Mouse (Mus musculus): Measurements from ENCODE around the gene Acta1. TPM values are rescaled to one million over a fixed set of nuclear protein-coding genes. Genes with fewer than 3 reads are reported as not detected.
A peak's percentile ranks its signal among the peaks of the same experiment; 100 is the strongest.

Gene Acta1
- 1.5 TPM in 1 of 2 replicates, not detected in the other for total RNA-seq (2021)
- long read RNA-seq: 0 reads

DNA sequence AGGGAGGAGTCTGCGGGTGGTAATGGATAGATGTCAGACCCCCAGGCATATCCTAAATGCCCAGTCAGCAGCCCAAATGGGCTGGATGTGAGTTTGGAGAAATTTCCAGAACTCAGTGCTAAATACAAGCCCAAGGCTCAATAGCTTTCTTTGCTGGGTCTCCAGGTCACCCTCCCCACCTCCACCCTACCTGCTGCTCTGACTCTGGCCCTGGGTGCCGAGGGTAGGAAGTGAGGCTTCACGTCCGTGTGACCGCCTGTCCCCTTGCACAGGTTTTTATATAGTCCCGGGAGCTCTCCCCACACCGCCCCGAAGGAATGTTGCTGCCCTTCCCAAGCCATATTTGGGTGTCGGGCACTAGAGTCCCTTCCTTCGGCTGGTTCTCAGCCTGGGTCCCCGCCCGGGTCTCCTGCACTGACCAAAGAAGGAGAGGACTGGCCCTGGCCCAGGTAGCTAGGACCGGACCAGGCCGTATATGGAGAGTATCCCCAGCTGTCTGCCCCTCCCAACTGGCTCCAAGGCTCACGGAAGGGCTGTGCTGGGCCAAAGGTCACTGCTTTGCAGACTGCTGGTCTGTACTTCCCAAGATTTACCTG is at the start of gene Acta1:
Gene Acta1 (minus strand): TSS at position 250 of the 596 bp plus-strand sequence.
- DNase-seq: no peak

DNA sequence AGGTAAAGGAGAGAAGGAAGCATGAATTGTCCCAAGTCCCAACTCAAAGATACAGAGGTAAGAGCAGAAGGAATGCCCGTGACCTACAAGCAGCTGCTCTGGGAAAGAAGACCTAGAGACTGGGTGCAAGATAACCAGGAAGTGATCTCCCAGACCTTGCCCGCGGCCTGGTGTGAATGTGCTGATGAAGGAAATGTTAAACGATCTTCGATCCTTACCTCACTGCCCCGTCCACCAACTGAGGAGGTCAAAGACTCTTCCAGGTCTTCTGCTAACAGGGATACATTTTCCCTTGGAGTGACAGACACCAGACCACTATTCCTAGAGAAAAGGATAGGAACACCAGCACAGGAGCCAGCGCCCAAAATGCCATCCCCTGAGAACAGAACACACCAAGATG is 34.5 kb upstream of the Acta1 start:
- DNase-seq: no peak

- DNase-seq: no peak
Observed at GRCm38 (mm10) chr8:123925671-123926070, 31.1 kb upstream of the Acta1 start.

- DNase-seq: peak; percentile 66
Observed at GRCm38 (mm10) chr8:123924719-123925118, 30.2 kb upstream of the Acta1 start.

DNA sequence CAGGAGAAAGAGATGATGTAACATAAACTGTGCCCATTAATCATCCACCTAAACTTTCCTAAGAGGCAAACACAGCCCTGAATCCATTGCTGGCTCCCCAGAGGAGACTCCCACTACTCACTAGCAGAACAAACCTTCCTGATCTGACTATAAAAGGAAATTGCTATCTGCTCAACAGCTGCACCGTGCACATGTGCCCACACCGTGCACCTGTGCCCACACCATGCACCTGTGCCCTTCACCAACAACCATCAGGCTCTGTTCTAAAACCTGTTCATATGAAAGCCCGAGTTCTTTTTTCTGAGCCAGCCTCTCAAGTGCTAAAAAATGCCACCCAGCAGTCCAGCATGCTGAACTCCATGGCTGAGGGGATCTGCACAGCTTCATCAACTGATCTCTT is 20.1 kb upstream of the Acta1 start:
- no peak for DNase-seq

- no peak for DNase-seq
Observed at GRCm38 (mm10) chr8:123912265-123912664, 17.7 kb upstream of the Acta1 start.

GRCm38 (mm10) chr8:123907604-123908003 is 13.1 kb upstream of the Acta1 start:
- no peak for DNase-seq

- peak; percentile 35 for DNase-seq
Observed at GRCm38 (mm10) chr8:123902653-123903052, 8.1 kb upstream of the Acta1 start.

DNA sequence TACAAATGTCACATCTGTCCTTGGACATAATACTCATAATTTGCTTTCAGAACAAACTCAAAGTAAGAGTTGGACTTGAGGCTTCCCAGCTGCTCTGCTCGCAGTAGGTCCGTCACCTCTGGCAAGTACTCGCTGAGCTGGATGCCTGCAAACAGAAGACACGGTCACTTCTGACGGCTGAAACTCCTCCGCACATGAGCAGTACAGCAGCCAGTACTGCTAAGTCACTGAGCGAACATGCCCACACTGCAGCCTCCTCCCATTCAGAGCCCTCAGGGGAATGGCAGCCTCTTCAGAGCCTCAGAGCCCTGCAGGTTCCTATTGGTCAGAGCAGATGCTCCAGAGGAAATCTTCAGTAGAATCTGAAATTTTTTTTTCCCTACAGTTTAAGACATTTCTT is 4.8 kb upstream of the Acta1 start:
- no peak for DNase-seq

DNA sequence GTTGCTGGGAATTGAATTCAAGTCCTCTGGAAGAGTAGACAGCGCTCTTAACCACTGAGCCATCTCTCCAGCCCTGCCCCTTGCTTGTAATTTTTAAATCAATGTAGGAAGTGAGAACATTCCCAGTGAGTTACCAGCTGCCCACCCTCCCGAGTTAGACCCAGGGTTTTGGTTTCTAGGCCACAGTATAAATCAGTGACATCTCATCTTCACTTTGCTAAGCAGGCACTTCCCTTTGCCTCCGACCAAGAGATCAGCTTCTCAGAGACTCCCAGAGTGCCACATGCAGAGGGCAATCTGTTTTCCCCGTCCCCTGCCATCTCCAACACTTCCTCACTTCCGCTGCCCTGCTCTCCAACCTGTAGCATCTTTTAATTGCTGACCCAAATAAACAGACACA is 4.0 kb upstream of the Acta1 start:
- no peak for DNase-seq

- no peak for DNase-seq
Observed at GRCm38 (mm10) chr8:123896774-123897173, 2.2 kb upstream of the Acta1 start.

GRCm38 (mm10) chr8:123896366-123896761 is 1.8 kb upstream of the Acta1 start:
- DNase-seq: no peak

- DNase-seq: no peak
Observed at GRCm38 (mm10) chr8:123895680-123896365, 1.3 kb upstream of the Acta1 start.

- DNase-seq: no peak
Observed at GRCm38 (mm10) chr8:123895230-123895629, 679 bp upstream of the Acta1 start.

- DNase-seq: no peak
Observed at GRCm38 (mm10) chr8:123893413-123893812, 1.1 kb downstream of the Acta1 start.

DNA sequence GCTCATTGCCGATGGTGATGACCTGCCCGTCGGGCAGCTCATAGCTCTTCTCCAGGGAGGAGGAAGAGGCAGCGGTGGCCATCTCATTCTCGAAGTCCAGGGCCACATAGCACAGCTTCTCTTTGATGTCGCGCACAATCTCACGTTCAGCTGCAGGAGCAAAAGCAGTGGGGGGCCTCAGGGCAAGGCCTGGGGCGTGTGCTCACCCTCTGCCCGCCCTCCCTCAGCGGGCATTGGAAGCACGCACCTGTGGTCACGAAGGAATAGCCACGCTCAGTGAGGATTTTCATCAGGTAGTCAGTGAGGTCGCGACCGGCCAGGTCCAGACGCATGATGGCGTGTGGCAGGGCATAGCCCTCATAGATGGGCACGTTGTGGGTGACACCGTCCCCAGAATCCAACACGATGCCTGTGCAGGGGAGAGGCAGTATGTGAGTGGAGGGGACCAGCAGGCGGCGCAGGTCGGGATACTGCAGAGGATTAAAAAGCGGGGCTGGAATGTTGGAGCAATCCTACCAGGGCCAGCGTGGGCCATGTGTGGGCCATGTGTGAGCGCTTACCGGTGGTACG is 1.9 kb downstream of the Acta1 start:
- no peak for DNase-seq

GRCm38 (mm10) chr8:123891883-123892585 is 2.5 kb downstream of the Acta1 start:
- peak; percentile 13 for DNase-seq

- DNase-seq: peak; percentile 68
Observed at GRCm38 (mm10) chr8:123891271-123891670, 3.3 kb downstream of the Acta1 start.

DNA sequence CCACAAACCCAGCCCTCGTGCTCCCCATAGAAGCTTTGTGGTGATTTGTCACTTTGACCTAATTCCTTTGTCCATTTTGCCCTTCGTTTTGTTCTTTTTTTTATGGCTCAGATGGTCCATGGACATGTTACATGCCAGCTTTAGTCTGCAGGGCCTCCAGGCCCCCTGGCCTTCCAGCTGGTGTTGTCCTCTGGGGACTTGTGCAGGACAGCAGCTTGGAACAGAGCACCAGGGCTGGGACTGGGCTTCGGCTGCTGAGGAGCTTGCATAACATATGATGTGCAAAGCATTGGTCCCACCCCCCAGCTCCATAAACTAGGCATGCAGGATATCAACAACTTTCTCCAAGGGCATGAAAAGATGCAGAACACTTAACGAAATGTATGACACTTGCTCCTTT is 4.8 kb downstream of the Acta1 start:
- DNase-seq: no peak

- DNase-seq: no peak
Observed at GRCm38 (mm10) chr8:123887956-123888355, 6.6 kb downstream of the Acta1 start.

DNA sequence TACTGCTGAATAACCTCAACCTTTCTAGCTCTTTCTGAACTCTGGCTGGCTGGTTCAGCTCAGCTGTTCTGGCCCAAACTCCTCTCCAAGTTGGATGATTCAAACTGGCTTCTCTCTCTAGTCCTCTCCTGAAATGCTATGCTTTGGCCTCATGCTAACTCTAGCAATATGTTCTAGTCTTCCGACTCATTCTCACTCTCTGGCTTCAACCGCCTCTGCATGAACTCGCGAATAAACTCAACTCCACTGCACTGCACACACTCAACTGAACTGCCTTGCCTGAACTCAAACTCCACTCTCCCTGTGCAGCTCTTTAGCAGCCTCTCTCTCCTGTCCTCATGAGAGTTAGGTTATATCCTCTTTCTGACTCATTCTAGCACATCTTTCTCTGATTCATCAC is 7.4 kb downstream of the Acta1 start:
- DNase-seq: no peak

GRCm38 (mm10) chr8:123884721-123885565 is 9.6 kb downstream of the Acta1 start:
- DNase-seq: no peak

Data from adrenal gland, postnatal 25 days (tissue).